Mouse (Mus musculus) embryonic facial prominence, embryonic 15.5 days (tissue): ENCODE data around the gene Tnnt1. TPM values are rescaled to one million over a fixed set of nuclear protein-coding genes. Genes with fewer than 3 reads are reported as not detected.
A peak's percentile ranks its signal among the peaks of the same experiment; 100 is the strongest.

Experiments
- ATAC-seq: fragments of 200-750 bp; cut with Nextera tagmentation; 2 replicates; pipeline ENCODE4 v1.8.0; 2017; ENCODE audit warnings: low read depth, moderate TSS enrichment; ENCODE audit not compliant: insufficient number of reproducible peaks, low FRiP score, low TSS enrichment
- H3K27ac ChIP-seq: fragments of 300-500 bp; sonication (generic); replicated peaks from 2 replicates; pipeline ENCODE4 v1.5.1; 2015; ENCODE audit warnings: mild to moderate bottlenecking, inconsistent platforms
- H3K27me3 ChIP-seq: fragments of 300-500 bp; sonication (generic); 2 replicates; pipeline ENCODE4 v1.6.1; 2015; ENCODE audit warnings: inconsistent platforms
- H3K36me3 ChIP-seq: fragments of 300-500 bp; sonication (generic); 2 replicates; pipeline ENCODE4 v1.6.1; 2015; ENCODE audit warnings: mild to moderate bottlenecking, inconsistent platforms
- H3K4me1 ChIP-seq: fragments of 300-500 bp; sonication (generic); 2 replicates; pipeline ENCODE4 v1.6.1; 2015; ENCODE audit warnings: inconsistent platforms
- H3K4me2 ChIP-seq: fragments of 300-500 bp; sonication (generic); replicated peaks from 2 replicates; pipeline ENCODE4 v1.6.1; 2015; ENCODE audit warnings: mild to moderate bottlenecking, inconsistent platforms
- H3K4me3 ChIP-seq: fragments of 300-500 bp; sonication (generic); replicated peaks from 2 replicates; pipeline ENCODE4 v1.5.1; 2015; ENCODE audit warnings: mild to moderate bottlenecking, inconsistent platforms
- H3K9ac ChIP-seq: fragments of 300-500 bp; sonication (generic); 2 replicates; pipeline ENCODE4 v1.6.1; 2015; ENCODE audit warnings: inconsistent platforms
- H3K9me3 ChIP-seq: fragments of 300-500 bp; sonication (generic); replicated peaks from 2 replicates; pipeline ENCODE4 v1.6.1; 2016; ENCODE audit warnings: inconsistent platforms
- WGBS: fragments of 180-500 bp; shearing (Covaris S2); methylation state at CpG from one replicate; pipeline ENCODE4 v1.1.7; 2015; 5-methylcytosine and 5-hydroxymethylcytosine counted together
- polyA plus RNA-seq: library from polyadenylated mRNA; unstranded; fragments of >200 nt; fragmentation: Nextera tagmentation; extraction: Ambion mirVana; gene quantifications from 2 replicates; pipeline ENCODE4 v1.2.1, GENCODE M21; 2015

Tnnt1 gene
- polyA plus RNA-seq, 1 experiment from 2014 or later: 290 TPM

GRCm38 (mm10) chr7:4493991-4494390 lies 22.2 kb downstream of the Tnnt1 start:
- Histone ChIP-seq H3K36me3 (peaks cover 58% of the 10 kb centered on the region), H3K4me3 (no peak overlapping the region), H3K27me3 (no peaks in the 10 kb centered on the region), H3K4me1 (peaks cover 28% of the 10 kb centered on the region), H3K9ac (no peak overlapping the region), H3K9me3 (no peaks in the 10 kb centered on the region), H3K27ac (no peak overlapping the region), H3K4me2 (no peak overlapping the region)
- 68% methylated on average over 1 of the region's 1 CpGs for WGBS
- no peak for ATAC-seq

- H3K27me3 ChIP-seq: no peaks in the 10 kb centered on the region
- no peak overlapping the region for H3K4me3 ChIP-seq
- ATAC-seq: no peak; the same call in 1 of the 2 replicates
- no peak overlapping the region for H3K9ac ChIP-seq
- peaks cover 14% of the 10 kb centered on the region; the same call in 1 of the 2 replicates for H3K4me1 ChIP-seq
- no peaks in the 10 kb centered on the region for H3K9me3 ChIP-seq
- H3K4me2 ChIP-seq: no peak overlapping the region
- WGBS: 81% methylated on average over 13 of the region's 13 CpGs
- H3K27ac ChIP-seq: no peak overlapping the region
- peaks cover 70% of the 10 kb centered on the region for H3K36me3 ChIP-seq
Observed at GRCm38 (mm10) chr7:4492284-4493224, 23.6 kb downstream of the Tnnt1 start.

GRCm38 (mm10) chr7:4491308-4491707 lies 24.9 kb downstream of the Tnnt1 start:
- no peaks in the 10 kb centered on the region for H3K9me3 ChIP-seq
- no peak overlapping the region for H3K4me3 ChIP-seq
- 0 out of 2 replicates have a peak, but pooled peaks cover 13% of the 10 kb centered on the region for H3K4me1 ChIP-seq
- no peak overlapping the region for H3K4me2 ChIP-seq
- 0 out of 2 replicates have a peak overlapping the region, but pooled peaks have one; percentile 8 for H3K27ac ChIP-seq
- peaks cover 68% of the 10 kb centered on the region for H3K36me3 ChIP-seq
- 81% methylated on average over 6 of the region's 6 CpGs for WGBS
- no peak for ATAC-seq
- H3K9ac ChIP-seq: no peak overlapping the region
- no peaks in the 10 kb centered on the region for H3K27me3 ChIP-seq

GRCm38 (mm10) chr7:4482281-4482680 lies 33.9 kb downstream of the Tnnt1 start:
- Histone ChIP-seq H3K36me3 (peaks cover 60% of the 10 kb centered on the region), H3K27me3 (no peaks in the 10 kb centered on the region), H3K4me2 (no peak overlapping the region), H3K4me3 (no peak overlapping the region), H3K27ac (no peak overlapping the region), H3K4me1 (peaks cover 17% of the 10 kb centered on the region), H3K9ac (no peak overlapping the region), H3K9me3 (no peaks in the 10 kb centered on the region)
- 86% methylated on average over 12 of the region's 12 CpGs for WGBS
- ATAC-seq: no peak

- Histone ChIP-seq H3K9ac (0 out of 2 replicates have a peak overlapping the region, but pooled peaks have one; percentile 1), H3K4me1 (peaks cover 18% of the 10 kb centered on the region), H3K4me3 (no peak overlapping the region), H3K27ac (no peak overlapping the region), H3K27me3 (peaks cover 7% of the 10 kb centered on the region; the same call in 1 of the 2 replicates), H3K9me3 (no peaks in the 10 kb centered on the region), H3K36me3 (peaks cover 39% of the 10 kb centered on the region), H3K4me2 (no peak overlapping the region)
- 30% methylated on average over 6 of the region's 6 CpGs for WGBS
- no peak for ATAC-seq
Observed at GRCm38 (mm10) chr7:4479674-4480073, 36.5 kb downstream of the Tnnt1 start.

GRCm38 (mm10) chr7:4478796-4479291 lies 37.3 kb downstream of the Tnnt1 start:
- H3K4me2 ChIP-seq: peak overlapping the region; percentile 83
- ATAC-seq: no peak
- H3K27me3 ChIP-seq: peaks cover 11% of the 10 kb centered on the region; the same call in 1 of the 2 replicates
- 2% methylated on average over 16 of the region's 16 CpGs for WGBS
- peaks cover 18% of the 10 kb centered on the region for H3K4me1 ChIP-seq
- no peaks in the 10 kb centered on the region for H3K9me3 ChIP-seq
- peak overlapping the region; percentile 55 for H3K4me3 ChIP-seq
- peaks cover 31% of the 10 kb centered on the region for H3K36me3 ChIP-seq
- peak overlapping the region; percentile 39; the same call in 1 of the 2 replicates for H3K9ac ChIP-seq
- H3K27ac ChIP-seq: peak overlapping the region; percentile 93

GRCm38 (mm10) chr7:4478021-4478795 lies 38.0 kb downstream of the Tnnt1 start:
- Histone ChIP-seq H3K27me3 (peaks cover 17% of the 10 kb centered on the region), H3K9ac (peak overlapping the region; percentile 51), H3K27ac (peak overlapping the region; percentile 93), H3K4me3 (peak overlapping the region; percentile 55), H3K9me3 (no peaks in the 10 kb centered on the region), H3K4me1 (peaks cover 18% of the 10 kb centered on the region), H3K36me3 (peaks cover 25% of the 10 kb centered on the region), H3K4me2 (peak overlapping the region; percentile 83)
- under 1% methylated on average over 39 of the region's 39 CpGs for WGBS
- peak; percentile 94 for ATAC-seq

GRCm38 (mm10) chr7:4473940-4474339 lies 42.2 kb downstream of the Tnnt1 start:
- peaks cover 22% of the 10 kb centered on the region for H3K4me1 ChIP-seq
- 7% methylated on average over 18 of the region's 19 CpGs for WGBS
- no peak overlapping the region for H3K4me2 ChIP-seq
- no peak overlapping the region for H3K9ac ChIP-seq
- no peak overlapping the region for H3K4me3 ChIP-seq
- H3K36me3 ChIP-seq: no peaks in the 10 kb centered on the region
- H3K27ac ChIP-seq: no peak overlapping the region
- peaks cover 37% of the 10 kb centered on the region for H3K27me3 ChIP-seq
- no peaks in the 10 kb centered on the region for H3K9me3 ChIP-seq
- ATAC-seq: no peak

- H3K9me3 ChIP-seq: no peaks in the 10 kb centered on the region
- H3K27ac ChIP-seq: no peak overlapping the region
- under 1% methylated on average over 24 of the region's 24 CpGs for WGBS
- ATAC-seq: peak; percentile 84
- peak overlapping the region; percentile 41 for H3K4me3 ChIP-seq
- peak overlapping the region; percentile 83 for H3K4me2 ChIP-seq
- peaks cover 11% of the 10 kb centered on the region for H3K4me1 ChIP-seq
- H3K9ac ChIP-seq: no peak overlapping the region
- peaks cover 37% of the 10 kb centered on the region for H3K27me3 ChIP-seq
- no peaks in the 10 kb centered on the region for H3K36me3 ChIP-seq
Observed at GRCm38 (mm10) chr7:4471179-4471555, 45.0 kb downstream of the Tnnt1 start.

- Histone ChIP-seq H3K36me3 (no peaks in the 10 kb centered on the region), H3K27ac (no peak overlapping the region; the same call in 1 of the 2 replicates), H3K4me1 (peaks cover 11% of the 10 kb centered on the region), H3K9me3 (no peaks in the 10 kb centered on the region), H3K4me2 (peak overlapping the region; percentile 83), H3K27me3 (peaks cover 37% of the 10 kb centered on the region), H3K9ac (no peak overlapping the region), H3K4me3 (peak overlapping the region; percentile 41)
- no peak for ATAC-seq
- 2% methylated on average over 35 of the region's 35 CpGs for WGBS
Observed at GRCm38 (mm10) chr7:4470275-4471178, 45.7 kb downstream of the Tnnt1 start.
